Mouse (Mus musculus) heart, postnatal 25 days (tissue): ENCODE data around the gene Dpyd. TPM values are rescaled to one million over a fixed set of nuclear protein-coding genes. Genes with fewer than 3 reads are reported as not detected.

Experiments
- DNase-seq: peaks from one replicate; pipeline ENCODE4 v3.0.0; 2022; ENCODE audit warnings: low spot score
- intact Hi-C: fragments of 180-260 bp; cut with DNase I; formaldehyde crosslinking; loops from one replicate; pipeline ENCODE4 v1.15.1; 2025
- total RNA-seq, 2 experiments: library from RNA; stranded (reverse); gene quantifications; 2 replicates each; pipeline ENCODE4 v1.2.3; 2021

Gene Dpyd
- total RNA-seq, 2 experiments from 2014 or later, result 3.6 to 5.4 TPM

DNA sequence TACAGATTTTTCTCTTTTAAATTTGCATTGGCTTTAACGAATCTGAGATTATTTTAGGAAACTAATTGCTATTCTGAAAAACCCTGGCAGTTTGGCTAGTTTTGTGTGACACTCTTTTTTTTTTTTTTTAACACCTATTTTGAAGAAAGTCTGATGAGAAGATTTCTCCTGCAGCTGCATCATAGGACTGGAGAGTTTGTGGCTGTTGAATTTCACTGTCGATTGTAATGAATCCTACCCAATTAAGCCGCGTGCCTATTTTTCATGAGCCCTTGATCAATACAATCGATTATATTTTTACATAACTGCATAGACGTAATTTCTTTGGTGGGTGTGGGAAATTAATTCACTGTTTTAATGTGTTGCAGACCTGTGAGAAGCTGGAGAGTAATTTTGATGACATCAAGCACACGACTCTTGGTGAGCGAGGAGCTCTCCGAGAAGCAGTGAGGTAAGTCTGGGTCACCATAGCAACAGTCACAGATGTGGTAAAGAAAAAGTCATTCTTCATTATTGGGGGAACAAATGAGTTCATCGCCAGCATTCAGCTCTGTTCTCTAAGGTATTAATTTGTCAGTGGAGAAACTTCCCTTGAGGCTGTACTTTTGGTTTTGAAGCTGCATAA, 112.3 kb downstream of the Dpyd start:
- no peak for DNase-seq
- intact Hi-C loops, result no loop called here

DNA sequence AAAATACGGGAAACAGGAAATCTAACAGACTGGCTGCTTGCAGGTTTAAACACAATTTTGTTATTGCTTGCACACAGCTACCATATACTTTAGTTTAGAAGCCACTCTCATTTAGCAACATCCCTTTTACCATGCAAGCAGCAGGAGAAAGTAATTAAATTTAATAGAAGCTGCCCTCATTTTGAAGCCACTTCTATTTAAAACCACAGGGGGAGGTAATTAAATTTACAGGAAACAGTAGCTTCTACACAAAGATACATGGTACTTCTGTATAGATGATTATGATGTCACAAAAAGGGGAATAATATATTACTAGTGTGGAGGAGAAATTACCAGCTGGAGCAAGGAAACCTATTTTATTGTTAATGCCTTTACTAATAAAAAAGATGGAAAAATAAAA, 113.5 kb downstream of the Dpyd start:
- DNase-seq, result no peak
- intact Hi-C loops, result no loop called here

DNA sequence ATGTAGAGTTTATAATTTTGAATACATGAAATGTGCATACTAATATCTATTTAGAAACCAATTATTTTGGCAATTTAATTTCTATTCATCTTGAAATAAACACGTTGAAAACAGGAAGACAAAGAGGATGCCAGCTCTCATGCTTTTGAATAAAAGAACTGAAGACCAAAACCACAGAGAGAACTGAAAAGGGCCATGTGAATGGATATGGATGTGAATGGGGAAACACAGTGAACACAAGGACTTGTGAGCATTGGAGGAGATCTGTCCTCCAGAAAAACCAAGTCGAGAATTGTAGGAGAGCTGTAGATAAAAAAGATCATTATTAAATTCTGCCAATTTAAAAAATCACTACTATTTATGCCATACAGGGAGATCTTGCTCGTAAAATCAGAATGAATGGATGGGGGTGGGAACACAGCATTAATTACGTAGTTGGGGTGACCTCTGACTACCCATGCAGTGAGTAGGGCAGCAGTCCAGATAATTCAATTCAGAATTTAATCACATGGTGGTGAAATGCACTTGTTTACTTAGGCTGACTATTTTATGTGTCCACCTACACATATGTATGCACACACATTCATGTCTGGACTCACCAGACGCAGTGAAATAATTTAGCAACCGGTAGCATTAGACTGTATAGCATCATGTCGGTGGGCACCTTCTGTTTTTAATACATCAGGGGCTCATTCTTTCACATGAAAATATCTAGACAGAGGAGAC, 114.3 kb downstream of the Dpyd start:
- intact Hi-C loops, result no loop called here
- DNase-seq, result no peak

- DNase-seq, result no peak
- intact Hi-C loops, result no loop called here
Observed at GRCm38 (mm10) chr3:118680803-118681202, 118.9 kb downstream of the Dpyd start.

GRCm38 (mm10) chr3:118750269-118750668, 188.3 kb downstream of the Dpyd start:
- intact Hi-C loops, result no loop called here
- no peak for DNase-seq

- intact Hi-C loops, result no loop called here
- DNase-seq, result no peak
Observed at GRCm38 (mm10) chr3:118753623-118754022, 191.7 kb downstream of the Dpyd start.

- intact Hi-C loops, result no loop called here
- DNase-seq, result no peak
Observed at GRCm38 (mm10) chr3:118756099-118756498, 194.2 kb downstream of the Dpyd start.

DNA sequence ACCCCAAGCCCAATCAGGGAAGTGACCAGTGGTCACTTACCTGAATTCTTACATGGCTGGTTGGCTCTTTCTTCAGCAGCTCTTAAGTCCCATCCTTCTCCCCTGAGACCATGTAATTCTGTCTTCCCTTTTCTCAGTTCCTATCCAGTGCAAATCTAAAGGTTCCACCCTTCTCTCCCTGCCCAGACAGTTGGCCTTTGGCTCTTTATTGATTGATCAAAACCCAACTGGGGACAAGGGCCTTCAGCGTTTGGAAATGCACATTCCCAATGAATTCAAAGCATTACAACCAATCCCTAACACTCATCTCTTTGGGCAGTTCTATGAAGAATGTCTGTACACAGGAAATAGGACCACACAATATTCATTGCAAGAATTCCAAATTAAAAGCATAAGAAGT, 251.0 kb downstream of the Dpyd start:
- intact Hi-C loops, result no loop called here
- no peak for DNase-seq

- DNase-seq, result no peak
- intact Hi-C loops, result no loop called here
Observed at GRCm38 (mm10) chr3:118850613-118851527, 288.9 kb downstream of the Dpyd start.

DNA sequence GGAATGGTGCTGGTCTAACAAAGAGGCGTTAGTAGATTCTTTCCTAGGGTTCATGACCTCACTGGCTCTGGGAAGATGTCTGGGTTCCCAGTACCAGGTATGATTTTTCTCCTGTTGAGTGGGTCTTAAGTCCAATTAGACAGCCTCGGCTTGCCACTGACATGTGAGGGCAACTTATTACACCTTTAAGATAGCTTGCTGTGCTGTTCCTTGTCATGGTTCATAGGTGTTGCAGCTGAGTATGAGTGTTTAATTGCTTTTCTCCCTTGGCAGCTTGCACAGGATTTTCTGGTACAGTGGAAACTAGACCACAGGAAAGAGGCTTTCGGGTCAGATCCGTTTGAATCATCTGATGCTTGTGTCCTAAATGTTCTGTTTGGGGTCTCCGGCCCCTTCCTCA, 290.8 kb downstream of the Dpyd start:
- intact Hi-C loops, result no loop called here
- no peak for DNase-seq

DNA sequence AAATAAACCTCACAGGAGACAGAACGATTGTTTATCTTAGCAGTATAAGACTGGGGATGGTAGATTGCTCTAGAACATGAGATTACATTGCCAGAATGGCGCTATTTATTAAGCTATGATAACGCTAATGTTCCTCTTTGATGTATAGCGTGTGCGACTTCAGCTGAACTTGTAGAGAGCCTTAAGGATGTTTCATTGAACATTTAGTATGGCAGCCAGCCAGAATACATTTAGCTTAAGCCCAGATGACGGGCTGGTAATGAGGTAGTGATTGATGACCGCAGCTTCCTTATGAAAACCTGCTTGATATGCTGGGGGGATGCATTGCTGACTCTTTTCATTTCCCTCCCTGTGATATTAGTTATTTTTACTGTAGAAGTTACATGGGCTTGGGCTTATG, 293.5 kb downstream of the Dpyd start:
- intact Hi-C loops, result no loop called here
- no peak for DNase-seq

DNA sequence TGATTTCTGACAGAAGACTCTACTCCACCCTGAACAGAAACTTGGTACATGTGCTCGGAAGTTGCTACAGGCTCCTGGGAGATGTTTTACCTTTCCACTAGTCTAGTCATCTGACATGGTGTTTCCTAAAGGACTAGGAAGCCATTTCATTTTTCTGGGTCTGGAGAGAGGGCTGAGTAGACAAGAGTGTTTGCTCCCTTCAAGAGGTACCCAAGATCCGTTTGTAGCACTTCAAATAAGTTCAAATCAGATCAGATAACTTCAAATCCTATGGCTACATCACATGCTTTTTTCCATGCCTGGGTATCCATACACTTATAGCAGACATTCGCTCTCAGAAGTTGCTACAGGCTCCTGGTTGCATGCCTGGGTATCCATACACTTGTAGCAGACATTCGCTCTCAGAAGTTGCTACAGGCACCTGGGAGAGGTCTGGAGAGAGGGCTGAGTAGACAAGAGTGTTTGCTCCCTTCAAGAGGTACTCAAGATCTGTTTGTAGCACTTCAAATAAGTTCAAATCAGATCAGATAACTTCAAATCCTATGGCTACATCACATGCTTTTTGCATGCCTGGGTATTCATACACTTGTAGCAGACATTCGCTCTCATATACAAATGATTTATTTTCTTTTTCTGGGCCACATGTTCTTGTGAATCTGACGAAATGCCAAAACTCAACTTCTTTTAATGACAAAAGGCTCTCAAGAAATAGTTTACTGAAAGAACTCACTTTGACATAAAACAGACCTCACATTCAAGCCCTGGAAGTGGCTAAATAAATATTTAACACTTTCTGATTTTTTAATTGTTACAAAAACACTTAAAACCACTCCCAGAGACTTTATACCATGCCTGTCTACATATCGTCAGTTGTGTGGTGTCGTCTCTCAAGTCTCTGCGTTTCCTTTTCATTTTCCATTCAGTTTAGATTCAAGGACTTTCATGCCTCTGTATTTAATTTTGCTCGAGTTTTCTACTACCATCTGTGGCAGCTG, 307.5 kb downstream of the Dpyd start:
- intact Hi-C loops, result no loop called here
- no peak for DNase-seq

DNA sequence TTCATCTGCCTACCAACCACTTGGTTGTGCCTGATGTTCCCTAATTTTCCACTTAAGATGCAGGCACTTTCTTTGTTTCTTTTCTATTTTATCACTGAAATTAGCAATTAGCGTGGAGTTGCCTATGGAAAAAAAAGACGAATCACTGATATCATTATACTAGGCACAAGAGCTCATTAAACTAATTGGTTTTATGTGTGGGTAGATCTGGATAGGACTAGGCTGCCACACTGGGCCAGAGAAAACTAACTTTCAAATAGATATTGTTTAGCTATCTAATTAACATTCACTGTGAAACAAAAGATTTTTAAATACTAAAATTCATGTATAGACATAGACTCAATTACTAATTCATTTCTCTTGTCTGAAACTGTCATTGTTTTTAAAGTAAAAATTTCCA, 313.9 kb downstream of the Dpyd start:
- intact Hi-C loops, result no loop called here
- no peak for DNase-seq

- intact Hi-C loops, result no loop called here
- DNase-seq, result no peak
Observed at GRCm38 (mm10) chr3:118899036-118899435, 337.1 kb downstream of the Dpyd start.

DNA sequence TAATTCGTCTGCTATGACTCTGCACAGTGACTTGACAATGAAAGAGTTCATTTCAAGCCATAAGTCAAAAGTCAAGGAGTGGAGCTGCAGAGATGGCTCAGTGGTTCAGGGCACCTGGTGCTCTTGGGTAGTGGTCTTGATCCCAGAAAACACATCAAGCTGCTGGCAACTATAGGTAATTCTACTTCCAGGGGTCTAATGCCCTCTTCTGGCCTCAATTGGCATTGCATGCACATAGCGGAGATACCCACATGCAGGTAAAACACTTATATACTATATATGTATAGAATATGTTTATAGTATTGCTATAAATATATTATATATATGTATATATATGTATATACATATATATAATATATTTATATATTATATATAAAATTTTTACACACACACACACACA, 429.4 kb downstream of the Dpyd start:
- DNase-seq, result no peak
- intact Hi-C loops, result no loop called here

DNA sequence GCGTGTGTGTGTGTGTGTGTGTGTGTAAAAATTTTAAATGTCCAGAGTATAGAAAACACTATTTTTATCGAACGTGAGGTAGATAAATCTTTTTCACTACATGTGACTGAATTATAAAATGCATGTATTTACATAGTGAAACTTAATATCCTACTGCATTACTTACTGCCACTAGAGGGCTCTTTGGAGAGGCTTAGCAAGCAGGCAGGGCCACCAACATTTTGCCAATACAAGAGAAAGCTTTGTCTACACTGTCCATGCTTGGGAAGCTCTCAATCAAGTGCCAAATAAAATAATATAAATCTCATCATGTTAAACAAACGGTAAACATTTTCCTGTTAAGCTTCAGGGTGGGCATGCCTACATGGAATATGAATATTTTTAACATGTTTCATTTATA, 429.9 kb downstream of the Dpyd start:
- intact Hi-C loops, result no loop called here
- DNase-seq, result no peak

- intact Hi-C loops, result no loop called here
- DNase-seq, result no peak
Observed at GRCm38 (mm10) chr3:119021255-119021654, 459.3 kb downstream of the Dpyd start.

DNA sequence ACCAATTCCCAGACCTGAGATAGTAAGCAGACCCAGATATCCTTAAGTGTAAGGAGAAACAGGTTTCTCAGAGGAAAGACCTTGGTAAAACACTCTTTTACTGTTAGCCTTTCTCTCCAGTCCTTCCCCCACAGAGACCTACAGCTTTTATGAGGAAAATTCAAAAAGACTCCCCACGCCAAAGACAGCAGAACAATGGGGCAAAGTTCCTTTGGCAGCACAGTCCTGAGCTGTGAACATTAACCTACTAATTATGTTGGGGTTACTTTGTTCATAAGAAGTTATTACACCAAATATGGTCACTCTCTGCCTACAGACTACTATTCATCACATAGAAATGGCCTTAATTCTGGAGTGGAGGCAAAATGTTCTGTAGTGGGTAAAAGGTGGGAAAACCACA, 480.7 kb downstream of the Dpyd start:
- DNase-seq, result no peak
- intact Hi-C loops, result no loop called here

GRCm38 (mm10) chr3:119056144-119056543, 494.2 kb downstream of the Dpyd start:
- intact Hi-C loops, result no loop called here
- no peak for DNase-seq

DNA sequence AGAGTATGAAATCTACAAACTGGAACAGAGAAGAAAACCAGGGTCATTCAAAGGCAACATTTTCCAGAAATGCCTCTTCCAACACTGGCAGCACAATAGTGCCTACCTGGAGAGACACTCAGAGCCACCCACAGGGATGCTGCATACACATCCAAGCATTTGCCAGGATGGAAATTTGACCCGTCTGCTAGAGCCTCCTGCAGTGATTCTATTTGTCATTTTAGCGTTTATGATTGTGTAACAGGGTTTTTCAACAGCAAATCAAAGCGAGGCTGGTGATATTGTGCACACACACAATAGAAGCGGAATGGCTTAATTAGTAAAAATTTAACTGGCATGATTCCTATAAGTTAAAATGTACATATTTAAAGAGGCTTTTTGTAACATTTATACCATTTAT, 501.3 kb downstream of the Dpyd start:
- intact Hi-C loops, result no loop called here

More for the DNA sequence above, 501.3 kb downstream of the Dpyd start:
- no peak for DNase-seq
